Mouse (Mus musculus) megakaryocyte-erythroid progenitor cell, adult 5-6 weeks (primary cell): Measurements from ENCODE around the gene Fam76a. TPM values are rescaled to one million over a fixed set of nuclear protein-coding genes. Genes with fewer than 3 reads are reported as not detected.

Source experiments
- ATAC-seq: replicated peaks from 2 replicates; pipeline ENCODE4 v1.8.0; 2016; ENCODE audit warnings: mild to moderate bottlenecking, inconsistent platforms; ENCODE audit not compliant: severe bottlenecking, poor library complexity, low FRiP score, low TSS enrichment
- total RNA-seq, 2 experiments: library from RNA; stranded (forward) in 1 of 2; stranded (reverse) in 1 of 2; fragments of 200-1000, 215-1000 nt in 1 of 2; fragments of >200 nt in 1 of 2; fragmentation: Nextera tagmentation in 1 of 2; gene quantifications; 2 replicates each; pipeline ENCODE4 v1.2.3; 2014 to 2017

Gene Fam76a
- total RNA-seq (2014; fragmentation: Nextera tagmentation) (20.0 and 23.9 TPM in 2 replicates), total RNA-seq (2017) (23.2 and 26.7 TPM in 2 replicates)

DNA sequence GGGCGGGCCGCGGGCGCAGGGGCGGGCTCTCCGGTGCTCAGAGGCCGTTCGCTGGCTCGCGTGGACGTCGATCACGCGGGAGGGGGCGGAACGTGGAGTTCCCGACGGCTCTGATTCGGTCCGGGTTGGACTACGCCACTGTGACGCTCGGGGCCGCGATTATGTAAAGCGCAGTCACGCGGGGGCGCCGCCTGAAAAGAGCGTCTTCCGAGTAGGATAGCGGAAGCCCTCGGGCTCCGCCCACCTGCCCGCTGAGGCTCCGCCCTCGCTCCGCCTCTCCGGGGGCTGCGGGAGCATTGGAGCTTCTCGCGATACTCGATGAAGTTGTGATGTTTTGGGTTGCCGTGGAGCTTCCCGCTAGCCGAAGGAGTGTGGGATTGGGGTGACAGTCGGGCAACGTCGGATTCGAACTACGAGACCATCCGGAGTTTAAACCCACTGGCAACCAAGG is at the start of gene Fam76a:
TSS of gene Fam76a (minus strand) at position 1 of the 451 bp plus-strand sequence.
- ATAC-seq = peak; percentile 97

DNA sequence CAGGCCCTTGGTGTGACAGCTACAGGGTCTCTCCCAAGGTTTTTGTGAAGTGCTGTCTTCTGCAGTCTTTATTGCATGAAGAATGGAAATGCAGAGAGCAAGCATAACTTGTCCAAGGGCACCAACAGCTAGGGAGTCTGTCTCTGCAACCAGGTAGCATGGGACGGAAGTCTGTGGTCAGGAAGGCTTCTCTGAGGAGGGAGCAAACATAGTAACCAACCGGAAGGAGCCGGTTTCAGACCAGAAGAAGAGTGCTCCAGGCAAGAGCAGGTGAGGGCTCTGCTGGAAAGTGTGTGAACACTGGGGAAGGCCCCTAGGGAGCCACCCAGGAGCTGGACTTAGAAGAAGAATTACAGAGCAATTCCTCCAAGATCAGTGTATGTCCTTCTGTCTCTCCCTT is 49.7 kb upstream of the Fam76a start:
- ATAC-seq = no peak

DNA sequence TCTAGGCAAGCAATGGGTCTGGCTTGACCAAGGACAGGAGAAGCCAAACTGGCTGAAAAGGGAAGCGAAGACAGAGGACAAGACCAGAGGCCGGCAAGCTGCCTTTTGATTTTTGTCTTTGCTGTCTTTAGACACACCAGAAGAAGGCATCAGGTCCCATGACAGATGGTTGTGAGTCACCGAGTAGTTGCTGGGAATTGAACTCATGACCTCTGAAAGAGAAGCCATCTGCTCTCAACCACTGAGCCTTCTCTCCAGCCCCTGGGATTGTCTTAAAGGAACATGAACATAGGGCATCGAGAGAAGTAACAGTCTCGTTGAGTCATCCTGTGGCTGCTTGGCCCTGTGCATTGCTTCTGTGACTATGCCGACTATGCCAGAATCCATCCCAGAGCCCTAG is 49.2 kb upstream of the Fam76a start:
- no peak for ATAC-seq

DNA sequence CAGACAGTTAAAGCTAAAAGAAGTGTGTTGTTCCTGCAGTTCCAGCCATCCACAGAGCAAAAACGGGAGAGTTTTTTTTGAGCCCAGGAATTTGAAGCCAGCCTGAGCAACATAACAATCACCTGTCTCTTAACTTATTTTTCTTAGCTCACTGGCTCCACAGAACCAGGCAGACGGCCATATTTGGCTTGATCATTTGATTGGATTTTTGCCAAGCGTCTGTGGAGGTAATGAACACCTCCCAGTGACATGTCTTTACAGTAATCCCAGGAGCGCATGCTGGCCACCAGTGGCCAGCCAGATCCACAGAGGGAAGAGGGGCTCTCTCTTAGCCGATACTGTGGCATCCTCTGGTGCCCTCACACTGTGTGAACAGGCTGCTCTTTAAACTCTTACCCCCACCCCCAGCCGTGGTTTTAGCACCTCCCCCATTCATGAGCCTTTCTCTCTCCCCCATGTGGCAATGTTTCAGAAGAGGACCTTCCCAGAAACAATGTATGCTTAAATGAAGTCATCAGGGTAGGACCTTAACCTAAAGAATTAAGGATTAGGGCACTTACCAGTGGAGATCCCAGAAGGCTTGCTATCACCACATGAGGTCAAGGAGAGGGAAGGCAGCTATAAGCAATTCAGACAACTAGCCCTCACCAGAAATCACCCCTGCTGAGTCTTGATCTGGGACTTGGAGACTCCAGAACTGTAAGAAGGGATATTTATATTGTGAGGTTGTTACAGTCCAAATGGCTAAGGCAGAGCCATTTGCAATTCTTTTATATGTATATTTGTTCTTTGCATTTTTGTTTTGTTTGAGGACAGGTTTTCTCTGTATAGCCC is 46.0 kb upstream of the Fam76a start:
- no peak for ATAC-seq

DNA sequence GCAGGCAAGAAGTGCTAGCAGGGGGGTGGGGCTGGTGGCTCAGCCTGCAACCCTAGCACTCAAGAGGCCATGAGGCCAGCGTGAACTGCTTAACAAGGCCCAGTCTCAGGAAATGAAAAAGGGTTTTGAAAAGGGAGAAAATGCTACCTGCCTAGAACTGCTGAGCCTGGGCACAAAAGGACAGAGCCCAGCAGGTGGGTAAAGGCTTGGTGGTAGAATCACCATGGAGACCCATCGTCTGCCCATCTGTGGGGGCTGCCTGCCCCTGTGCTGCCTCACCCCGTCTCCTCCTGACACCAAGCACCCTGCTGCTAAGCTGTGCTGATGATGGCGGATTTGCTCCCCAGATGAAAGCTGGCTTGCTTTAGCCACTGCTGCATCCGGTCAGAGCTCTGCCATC is 42.1 kb upstream of the Fam76a start:
- no peak for ATAC-seq

DNA sequence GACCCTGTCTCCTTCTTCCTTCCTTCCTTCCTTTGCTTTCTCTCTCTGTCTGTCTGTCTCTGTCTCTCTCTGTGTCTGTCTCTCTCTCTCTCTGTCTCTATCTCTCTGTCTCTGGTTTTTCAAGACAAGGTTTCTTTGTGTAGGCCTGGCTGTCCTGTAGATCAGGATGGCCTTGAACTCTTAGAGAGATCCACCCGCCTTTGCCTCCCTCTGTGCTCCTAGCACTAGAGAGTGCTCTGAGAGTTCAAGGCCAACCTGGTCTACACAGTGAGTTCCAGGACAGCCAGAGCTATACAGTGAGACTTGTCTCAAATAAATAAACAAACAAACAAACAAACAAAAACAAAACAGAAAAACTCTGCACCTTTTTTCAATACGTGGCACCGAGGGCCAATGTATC is 41.7 kb upstream of the Fam76a start:
- ATAC-seq = no peak

DNA sequence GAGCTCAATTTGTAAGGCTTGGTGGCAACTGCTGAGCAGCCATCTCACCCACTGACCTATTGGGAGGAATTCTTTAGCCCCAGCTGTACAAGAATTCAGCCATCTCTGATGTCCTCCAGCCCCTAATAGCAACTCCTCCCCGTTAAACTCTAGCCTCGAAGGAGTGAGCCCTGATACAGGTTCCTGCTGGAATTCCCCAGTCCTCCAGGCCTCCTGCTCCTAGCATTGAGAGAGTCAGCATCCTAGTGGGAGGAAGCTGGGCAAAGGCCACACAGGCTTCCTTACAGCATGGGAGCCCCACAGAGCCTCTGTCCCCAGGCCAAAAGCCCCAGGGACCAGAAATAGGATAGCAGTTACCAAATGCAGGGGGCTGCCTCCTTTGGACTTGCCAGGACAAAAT is 41.1 kb upstream of the Fam76a start:
- no peak for ATAC-seq

DNA sequence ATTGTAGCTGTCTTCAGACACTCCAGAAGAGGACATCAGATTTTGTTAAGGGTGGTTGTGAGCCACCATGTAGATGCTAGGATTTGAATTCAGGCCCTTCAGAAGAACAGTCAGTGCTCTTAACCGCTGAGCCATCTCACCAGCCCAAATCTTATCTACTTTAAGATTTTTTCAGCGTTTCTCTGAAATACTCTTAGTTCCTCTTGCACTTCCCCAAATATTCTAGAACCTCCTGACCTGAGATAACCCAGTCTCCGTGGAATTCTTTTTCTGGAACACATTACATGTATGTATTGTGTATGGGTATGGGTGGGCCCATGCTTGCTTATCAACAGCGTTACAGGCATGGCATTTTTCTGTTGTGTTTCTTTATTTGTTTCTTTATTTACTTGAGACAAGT is 40.3 kb upstream of the Fam76a start:
- no peak for ATAC-seq

DNA sequence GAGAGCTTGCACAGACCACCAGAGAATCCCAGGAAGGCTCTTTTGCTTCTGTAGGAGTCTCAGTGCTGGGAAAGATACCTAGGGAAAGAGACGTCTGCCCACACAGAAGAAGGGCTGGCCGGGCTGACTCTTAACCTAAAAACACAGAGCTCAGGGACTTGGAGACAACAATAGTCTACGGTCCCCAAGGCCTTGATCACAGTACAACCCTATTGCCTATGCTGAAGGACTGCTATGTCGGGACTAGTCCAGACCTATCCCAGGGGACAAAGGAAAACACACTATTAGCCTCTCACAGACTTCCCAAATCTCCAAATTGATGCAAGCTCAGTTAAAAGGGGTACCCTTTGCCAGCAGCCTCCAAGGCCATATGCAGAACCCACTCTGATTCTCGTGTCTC is 39.5 kb upstream of the Fam76a start:
- ATAC-seq = no peak

DNA sequence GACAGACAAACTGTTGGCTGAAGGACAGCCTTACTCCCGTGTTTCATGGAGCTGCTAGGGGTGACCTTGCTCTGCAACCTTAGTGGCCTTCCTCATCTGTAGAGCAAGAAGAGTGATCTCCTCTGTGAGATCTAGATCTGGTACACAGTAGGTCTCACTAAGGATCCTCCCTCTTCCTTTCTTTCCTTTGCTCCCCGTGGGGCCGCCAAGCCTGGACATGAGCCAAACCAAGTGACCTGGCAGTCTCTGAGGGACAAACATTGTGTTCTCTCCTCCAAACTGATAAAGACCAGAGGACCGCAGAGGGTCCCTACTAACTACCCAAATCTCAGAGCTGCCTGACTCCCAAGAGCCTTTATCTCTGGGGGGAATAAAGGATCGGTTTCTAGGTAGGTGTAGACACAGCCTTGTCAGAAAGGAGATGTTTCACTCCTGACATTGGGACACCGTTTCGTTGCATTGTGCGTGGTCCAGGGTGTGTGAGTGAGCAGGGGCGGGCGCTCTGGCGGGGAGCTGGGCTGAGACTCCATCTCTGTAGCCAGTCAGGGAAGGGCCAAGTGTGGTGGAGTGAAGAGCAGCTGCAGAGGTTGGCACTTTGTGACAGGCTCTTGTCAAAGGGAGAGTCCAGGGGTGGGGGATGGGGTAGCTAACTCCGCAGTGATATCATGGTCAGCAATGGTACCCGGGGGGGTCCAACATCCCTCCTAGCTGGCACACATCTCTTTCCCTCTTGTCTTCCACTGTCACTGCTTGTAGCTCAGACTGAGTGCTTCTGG is 38.7 kb upstream of the Fam76a start:
- peak; percentile 34; the same call in 1 of the 2 replicates for ATAC-seq

DNA sequence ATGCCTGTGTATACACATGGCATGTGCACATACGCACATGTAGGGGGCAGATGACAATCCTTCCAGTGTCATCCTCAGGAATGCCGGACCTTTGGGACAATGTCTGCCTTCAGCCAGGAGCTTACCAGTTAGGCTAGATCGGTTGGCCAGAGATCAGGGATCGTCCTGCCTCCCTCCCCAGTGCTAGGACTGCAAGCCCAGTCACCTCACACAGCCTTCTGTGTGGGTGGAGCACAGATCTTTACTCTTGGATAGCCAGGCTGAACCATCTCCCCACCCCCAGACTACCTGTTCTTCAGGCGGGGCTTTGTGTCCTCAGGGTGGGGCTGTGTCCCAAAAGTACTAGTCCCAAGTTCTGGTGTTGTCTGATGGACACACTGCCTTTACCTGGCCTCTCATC is 38.0 kb upstream of the Fam76a start:
- 0 out of 2 replicates have a peak, but pooled peaks have one; percentile 39 for ATAC-seq

DNA sequence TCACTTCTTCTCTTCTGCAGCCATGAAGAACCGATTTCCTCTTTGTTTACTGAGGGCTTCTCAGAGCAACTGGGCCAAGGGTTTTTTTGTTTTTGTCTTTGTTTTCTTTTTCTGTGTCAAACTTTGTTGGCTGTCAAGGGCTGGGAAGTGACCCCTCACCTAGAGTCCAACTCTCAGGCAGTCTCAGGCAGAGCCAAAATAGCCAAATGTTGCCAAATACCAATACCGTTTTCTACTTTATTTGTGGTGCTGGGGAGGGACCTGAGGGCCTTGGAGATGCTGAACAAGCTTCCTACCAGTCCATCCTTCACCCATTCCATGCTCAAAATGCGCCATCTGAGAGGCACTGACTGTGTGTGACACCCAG is 37.3 kb upstream of the Fam76a start:
- no peak for ATAC-seq

DNA sequence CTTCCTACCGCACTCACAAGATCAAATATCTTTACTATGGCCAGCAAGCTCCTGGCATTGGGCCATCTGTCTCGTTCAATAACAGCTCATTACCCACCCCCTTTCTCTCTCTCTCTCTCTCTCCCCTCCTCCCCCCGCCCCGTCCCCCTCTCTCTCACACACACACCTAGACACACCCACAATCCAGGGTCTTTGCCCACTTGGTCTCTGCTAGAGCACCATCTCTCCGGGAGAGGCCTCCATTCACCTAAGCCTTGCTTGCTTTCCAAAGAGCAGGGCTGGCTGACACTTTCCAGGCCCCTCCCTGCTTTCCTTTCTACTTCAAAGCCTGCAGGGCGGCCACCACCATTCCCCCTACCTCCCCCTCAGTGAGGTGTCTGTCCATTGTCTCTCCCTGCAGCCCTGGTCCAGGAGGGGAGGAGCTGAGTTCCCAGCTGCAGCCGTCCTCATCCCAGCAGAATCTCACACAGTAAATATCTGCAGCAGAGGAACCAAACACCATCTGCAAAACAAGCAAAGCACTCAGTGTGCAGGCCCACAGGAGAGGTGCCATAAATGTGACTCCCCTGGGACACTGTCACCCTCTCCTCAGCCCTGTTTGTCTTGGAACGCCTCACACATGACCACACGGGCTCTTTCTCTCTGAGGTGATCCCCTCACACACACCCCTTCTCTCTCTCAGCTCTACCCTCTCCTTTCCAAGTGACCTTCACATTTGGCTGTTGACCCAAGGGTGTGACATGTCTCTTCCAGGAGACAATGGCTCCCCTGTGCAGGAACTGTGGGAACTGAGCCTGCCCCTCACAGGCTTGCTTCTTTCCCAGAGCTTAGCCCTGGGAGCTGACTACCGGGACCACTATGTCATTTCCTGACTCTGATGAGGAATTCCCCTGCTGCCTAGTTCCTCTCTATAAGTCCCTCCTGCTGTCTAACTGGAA is 36.7 kb upstream of the Fam76a start:
- ATAC-seq = no peak

DNA sequence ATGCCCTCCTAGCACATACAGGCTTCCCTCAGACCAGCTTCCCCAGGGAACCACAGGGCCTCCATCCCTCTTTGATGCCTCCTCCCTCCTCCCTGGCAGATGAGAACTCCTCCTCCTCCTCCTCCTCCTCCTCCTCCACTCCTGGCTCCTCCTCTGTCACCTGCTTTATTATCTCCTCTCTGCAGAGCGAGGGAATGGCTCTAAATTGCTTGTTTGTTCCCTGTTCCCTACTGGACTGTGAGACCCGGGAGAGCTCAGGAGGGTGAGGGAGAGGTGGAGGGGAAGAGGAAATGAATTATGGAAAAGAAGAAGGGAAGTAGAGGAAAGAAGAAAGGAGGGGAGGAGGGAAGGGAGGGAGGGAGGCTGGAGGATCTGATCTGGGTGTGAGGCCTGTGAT is 33.0 kb upstream of the Fam76a start:
- no peak for ATAC-seq

DNA sequence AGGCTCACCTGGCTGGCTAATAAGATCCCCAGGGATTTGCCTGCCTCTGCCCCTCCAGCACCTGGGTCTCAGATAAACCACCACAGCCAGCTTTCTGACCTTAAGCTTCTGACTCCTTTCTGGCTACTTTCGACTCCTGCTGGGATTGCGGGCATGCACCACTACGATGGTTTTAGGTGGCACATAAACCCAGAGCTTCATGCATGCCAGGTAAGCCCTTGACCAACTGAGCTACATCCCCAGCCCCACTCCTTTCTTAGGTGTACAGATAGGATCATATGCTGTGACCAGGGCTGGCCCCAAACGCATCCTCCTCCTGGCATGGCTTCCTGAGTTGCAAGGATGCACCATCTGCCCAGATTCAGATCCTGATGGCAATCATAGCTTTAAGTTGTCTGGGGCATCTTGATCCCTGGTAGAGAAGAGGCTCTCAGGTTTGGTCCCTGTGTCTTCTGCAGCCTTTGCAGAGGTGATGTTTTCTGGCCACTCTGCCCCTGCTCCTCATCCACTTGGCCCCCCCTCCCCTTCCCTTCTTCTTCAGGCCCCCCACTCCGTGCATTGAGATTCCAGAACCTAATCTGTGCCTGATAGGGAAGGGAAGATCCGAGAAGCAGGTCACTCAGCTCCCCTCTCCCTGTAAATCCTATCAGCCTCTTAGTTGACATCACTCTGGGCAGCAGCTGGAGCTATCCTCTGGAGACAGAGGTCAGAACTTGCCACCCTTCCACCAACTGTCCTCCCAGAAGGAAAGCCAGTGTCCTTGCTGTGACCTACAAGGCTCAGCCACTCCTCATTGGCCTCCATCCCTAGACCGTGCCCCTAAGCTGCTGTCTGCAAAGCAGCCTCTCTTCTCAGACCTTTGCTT is 32.4 kb upstream of the Fam76a start:
- no peak for ATAC-seq

DNA sequence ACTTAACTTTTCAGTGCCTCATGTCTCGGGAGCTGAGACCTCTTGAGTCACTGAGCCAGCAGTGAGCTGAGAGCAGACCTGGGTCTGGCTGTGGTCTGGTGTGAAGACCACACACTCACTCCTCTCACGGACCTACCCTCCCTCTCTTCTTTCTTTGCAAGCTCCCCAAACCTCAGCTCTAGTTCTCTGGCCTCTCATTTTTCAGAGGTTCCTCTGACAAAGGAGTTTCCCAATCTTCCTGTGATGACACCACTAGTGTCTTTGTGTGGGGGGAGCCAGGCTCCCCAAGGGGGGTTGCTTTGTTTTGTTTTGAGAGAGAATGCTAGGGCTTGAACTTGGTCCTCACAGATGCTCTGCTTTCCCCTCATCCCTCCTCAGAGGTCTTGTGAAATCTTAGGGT is 28.6 kb upstream of the Fam76a start:
- no peak for ATAC-seq

DNA sequence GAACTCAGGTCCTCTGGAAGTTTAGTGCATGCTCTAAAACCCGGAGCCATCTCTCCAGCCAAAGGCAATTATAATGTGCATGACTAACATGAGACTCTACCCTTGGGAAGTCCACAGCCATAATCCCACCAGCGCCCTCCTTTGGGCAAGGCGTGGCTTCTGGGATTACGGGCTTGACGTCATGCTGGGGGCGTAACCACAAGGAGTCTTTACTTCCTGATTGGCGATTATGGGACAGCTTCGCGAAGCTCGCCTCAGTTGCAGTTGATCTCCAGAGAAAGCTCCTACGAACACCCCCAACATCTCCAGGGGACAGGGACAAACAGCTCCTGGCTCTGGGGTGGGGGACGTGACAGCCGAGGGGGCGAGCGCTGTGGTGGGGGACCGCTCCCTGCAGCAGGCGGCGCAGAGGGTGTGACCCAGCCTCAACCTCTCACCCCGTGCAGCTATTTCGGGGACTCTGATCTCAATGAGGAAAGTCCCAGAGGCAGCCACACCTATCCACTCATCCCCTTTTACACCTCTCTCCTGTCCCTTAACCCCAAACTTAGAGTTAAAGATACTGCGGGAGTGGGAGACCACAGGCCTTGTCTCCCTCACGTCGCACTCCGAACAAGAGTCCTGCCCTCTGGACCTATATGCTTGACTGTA is 27.6 kb upstream of the Fam76a start:
- no peak for ATAC-seq
